Mouse (Mus musculus) midbrain, embryonic 13.5 days (tissue): ENCODE data around the gene Btbd35f24. TPM values are rescaled to one million over a fixed set of nuclear protein-coding genes. Genes with fewer than 3 reads are reported as not detected.
"Not testable (repeated sequence)": the region's sequence is repeated elsewhere in the genome, so short reads cannot be mapped to it uniquely, and the experiment has no call there.

Source experiments
- ATAC-seq: fragments of 200-750 bp; cut with Nextera tagmentation; 2 replicates; pipeline ENCODE4 v1.8.0; 2017; ENCODE audit warnings: mild to moderate bottlenecking, moderate TSS enrichment, moderate library complexity
- H3K27ac ChIP-seq: fragments of 300-500 bp; sonication (generic); 2 replicates; pipeline ENCODE4 v1.5.1; 2015; ENCODE audit warnings: inconsistent platforms, mild to moderate bottlenecking, moderate library complexity
- H3K27me3 ChIP-seq: fragments of 300-500 bp; sonication (generic); 2 replicates; pipeline ENCODE4 v1.6.1; 2015; ENCODE audit warnings: mild to moderate bottlenecking, inconsistent platforms
- H3K36me3 ChIP-seq: fragments of 300-500 bp; sonication (generic); 2 replicates; pipeline ENCODE4 v1.6.1; 2015; ENCODE audit warnings: mild to moderate bottlenecking, inconsistent platforms
- H3K4me1 ChIP-seq: fragments of 300-500 bp; sonication (generic); replicated peaks from 2 replicates; pipeline ENCODE4 v1.6.1; 2015; ENCODE audit warnings: inconsistent platforms
- H3K4me2 ChIP-seq: fragments of 300-500 bp; sonication (generic); replicated peaks from 2 replicates; pipeline ENCODE4 v1.6.1; 2015; ENCODE audit warnings: moderate library complexity, mild to moderate bottlenecking, inconsistent platforms
- H3K4me3 ChIP-seq: fragments of 300-500 bp; sonication (generic); replicated peaks from 2 replicates; pipeline ENCODE4 v1.5.1; 2015; ENCODE audit warnings: mild to moderate bottlenecking, inconsistent platforms
- H3K9ac ChIP-seq: fragments of 300-500 bp; sonication (generic); replicated peaks from 2 replicates; pipeline ENCODE4 v1.6.1; 2015; ENCODE audit warnings: mild to moderate bottlenecking, inconsistent platforms
- H3K9me3 ChIP-seq: fragments of 300-500 bp; sonication (generic); 2 replicates; pipeline ENCODE4 v1.6.1; 2016; ENCODE audit warnings: mild to moderate bottlenecking, inconsistent platforms
- WGBS: fragments of 180-500 bp; shearing (Covaris S2); methylation state at CpG from one replicate; pipeline ENCODE4 v1.1.7; 2015; 5-methylcytosine and 5-hydroxymethylcytosine counted together
- polyA plus RNA-seq: library from polyadenylated mRNA; unstranded; fragments of >200 nt; fragmentation: Nextera tagmentation; extraction: Ambion mirVana; gene quantifications from 2 replicates; pipeline ENCODE4 v1.2.1, GENCODE M21; 2015

The Btbd35f24 gene
- polyA plus RNA-seq: not detected in 2 replicates

- H3K9me3 ChIP-seq, H3K4me2 ChIP-seq, H3K36me3 ChIP-seq, H3K9ac ChIP-seq, H3K27me3 ChIP-seq, ATAC-seq, H3K27ac ChIP-seq, H3K4me1 ChIP-seq, H3K4me3 ChIP-seq: not testable (repeated sequence)
- WGBS: 50% methylated on average over 1 of the region's 2 CpGs
These were observed at the start of gene Btbd35f24 for GRCm38 (mm10) chrX:3195727-3196126. Btbd35f24 (minus strand) TSS chrX:3195827.

Other genes starting within 250 kb of the Btbd35f24 start
- not detected in 2 replicates for gene Btbd35f23, start 119.0 kb downstream of the Btbd35f24 start, polyA plus RNA-seq
- not detected in 2 replicates for gene Btbd35f11, start 247.9 kb upstream of the Btbd35f24 start, polyA plus RNA-seq